Mouse (Mus musculus) large intestine, adult 2 months (tissue): ENCODE results near the gene Fam117a. TPM values are rescaled to one million over a fixed set of nuclear protein-coding genes. Genes with fewer than 3 reads are reported as not detected.

ENCODE experiments used
- DNase-seq: peaks from one replicate; pipeline ENCODE4 v3.0.0-alpha.2; 2012; ENCODE audit warnings: low read depth, low spot score
- whole genome bisulfite sequencing: fragments of 180-500 bp; shearing (Covaris S2); methylation state at CpG from one replicate; pipeline ENCODE4 v1.1.7; 2018; 5-methylcytosine and 5-hydroxymethylcytosine counted together
- polyA plus RNA-seq: library from polyadenylated mRNA; depleted of rRNA; stranded (reverse); fragments of >200 nt; gene quantifications from 2 replicates; pipeline ENCODE4 v1.2.3, GENCODE M21; 2012

Fam117a gene
- polyA plus RNA-seq, 1 experiment = 12.9 TPM

GRCm38 (mm10) chr11:95326243-95326642, 10.6 kb upstream of the Fam117a start:
- WGBS = 57% methylated on average over 11 of the region's 11 CpGs
- DNase-seq = no peak

- WGBS = 66% methylated on average over 5 of the region's 5 CpGs
Measured at GRCm38 (mm10) chr11:95328629-95329028, 8.2 kb upstream of the Fam117a start.

GRCm38 (mm10) chr11:95330662-95331061, 6.2 kb upstream of the Fam117a start:
- DNase-seq = no peak
- 21% methylated on average over 1 of the region's 1 CpGs for WGBS

More at GRCm38 (mm10) chr11:95328629-95329028, 8.2 kb upstream of the Fam117a start:
- DNase-seq = no peak

GRCm38 (mm10) chr11:95333209-95333608, 3.6 kb upstream of the Fam117a start:
- 47% methylated on average over 4 of the region's 4 CpGs for WGBS

GRCm38 (mm10) chr11:95333805-95334204, 3.0 kb upstream of the Fam117a start:
- DNase-seq = no peak
- 85% methylated on average over 9 of the region's 9 CpGs for WGBS

More at GRCm38 (mm10) chr11:95333209-95333608, 3.6 kb upstream of the Fam117a start:
- DNase-seq = no peak

GRCm38 (mm10) chr11:95334448-95335060, 2.3 kb upstream of the Fam117a start:
- WGBS = 51% methylated on average over 5 of the region's 5 CpGs
- no peak for DNase-seq

GRCm38 (mm10) chr11:95337129-95337813, 453 bp downstream of the Fam117a start:
- no peak for DNase-seq

GRCm38 (mm10) chr11:95337846-95338342, 1.1 kb downstream of the Fam117a start:
- no peak for DNase-seq
- 22% methylated on average over 9 of the region's 9 CpGs for WGBS

More at GRCm38 (mm10) chr11:95337129-95337813, 453 bp downstream of the Fam117a start:
- WGBS = under 1% methylated on average over 50 of the region's 50 CpGs

- WGBS = 29% methylated on average over 14 of the region's 14 CpGs
Measured at GRCm38 (mm10) chr11:95339471-95340021, 2.7 kb downstream of the Fam117a start.

GRCm38 (mm10) chr11:95340259-95340658, 3.4 kb downstream of the Fam117a start:
- WGBS = 71% methylated on average over 1 of the region's 1 CpGs
- DNase-seq = no peak

More at GRCm38 (mm10) chr11:95339471-95340021, 2.7 kb downstream of the Fam117a start:
- no peak for DNase-seq

- no peak for DNase-seq
- WGBS = 65% methylated on average over 5 of the region's 5 CpGs
Measured at GRCm38 (mm10) chr11:95340664-95341063, 3.8 kb downstream of the Fam117a start.

- no peak for DNase-seq
- 72% methylated on average over 4 of the region's 4 CpGs for WGBS
Measured at GRCm38 (mm10) chr11:95343180-95343579, 6.4 kb downstream of the Fam117a start.

GRCm38 (mm10) chr11:95344181-95344580, 7.4 kb downstream of the Fam117a start:
- no peak for DNase-seq
- 23% methylated on average over 2 of the region's 2 CpGs for WGBS

- WGBS = 34% methylated on average over 6 of the region's 6 CpGs
- no peak for DNase-seq
Measured at GRCm38 (mm10) chr11:95350289-95350688, 13.5 kb downstream of the Fam117a start.

- DNase-seq = no peak
- 36% methylated on average over 3 of the region's 3 CpGs for WGBS
Measured at GRCm38 (mm10) chr11:95350960-95351359, 14.1 kb downstream of the Fam117a start.

GRCm38 (mm10) chr11:95352686-95353085, 15.9 kb downstream of the Fam117a start:
- DNase-seq = no peak
- 78% methylated on average over 2 of the region's 2 CpGs for WGBS

GRCm38 (mm10) chr11:95353226-95353625, 16.4 kb downstream of the Fam117a start:
- DNase-seq = no peak
- 64% methylated on average over 9 of the region's 9 CpGs for WGBS

- DNase-seq = no peak
- WGBS = 72% methylated on average over 14 of the region's 14 CpGs
Measured at GRCm38 (mm10) chr11:95354228-95354944, 17.6 kb downstream of the Fam117a start.

GRCm38 (mm10) chr11:95354945-95355660, 18.3 kb downstream of the Fam117a start:
- DNase-seq = no peak
- WGBS = 76% methylated on average over 12 of the region's 12 CpGs
